Mouse (Mus musculus) left cerebral cortex, postnatal 4 days (tissue): ENCODE measurements at regions not wholly inside any gene's neighbourhood (a gene's known extent, or its start where the extent isn't known, plus 50 kb on each side); places are given as distances from the start of the nearest gene placed in this dataset.

Experiments
- DNase-seq: peaks from one replicate; pipeline ENCODE4 v3.0.0-alpha.2; 2022
- intact Hi-C: fragments of 180-260 bp; cut with DNase I; formaldehyde crosslinking; loops from one replicate; pipeline ENCODE4 v1.15.1; 2025

DNA sequence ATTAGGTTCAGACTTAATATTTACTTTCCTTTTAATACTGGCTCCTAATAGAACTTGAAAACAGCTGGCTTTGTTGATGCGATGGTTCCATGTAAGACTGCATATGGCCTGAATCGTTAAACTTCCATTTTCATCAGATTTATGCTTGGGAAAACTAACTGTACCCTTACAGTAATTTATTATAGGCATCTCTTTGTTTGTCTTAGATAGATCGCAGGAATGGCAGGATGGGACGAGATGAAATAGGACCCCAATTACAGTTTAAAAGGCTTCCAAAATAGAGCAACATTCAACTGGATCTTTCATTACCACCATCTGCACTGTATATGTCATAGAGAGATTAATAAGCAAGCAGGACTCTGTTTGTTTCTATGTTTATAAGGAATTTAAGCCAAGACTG lies 335.3 kb downstream of the Fat4 start:
- no peak for DNase-seq
- intact Hi-C loops, result loop anchor here (10.0 kb wide), 1 partner anchor 337 kb away; the partner anchor contains the start of gene Fat4

DNA sequence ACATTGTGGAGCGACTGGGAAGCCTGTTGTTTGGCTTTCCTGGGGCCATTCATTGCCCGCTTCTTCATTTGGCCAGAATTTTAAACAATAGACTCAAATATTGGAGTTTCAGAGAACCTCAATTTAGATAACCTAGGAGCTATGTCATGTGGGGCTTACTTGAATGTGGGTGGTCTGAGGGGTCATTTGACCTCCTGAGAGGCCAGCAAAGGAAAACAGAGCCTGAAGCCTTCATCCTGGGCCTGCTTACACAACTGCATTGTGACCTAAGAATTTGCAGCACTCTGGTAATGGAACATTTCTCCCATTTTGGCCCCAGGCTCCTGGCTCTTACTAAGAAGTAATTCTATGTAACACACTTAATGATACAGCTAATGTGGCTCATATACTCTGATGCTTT lies 348.2 kb downstream of the Fat4 start:
- no peak for DNase-seq
- intact Hi-C loops, result no loop called here

DNA sequence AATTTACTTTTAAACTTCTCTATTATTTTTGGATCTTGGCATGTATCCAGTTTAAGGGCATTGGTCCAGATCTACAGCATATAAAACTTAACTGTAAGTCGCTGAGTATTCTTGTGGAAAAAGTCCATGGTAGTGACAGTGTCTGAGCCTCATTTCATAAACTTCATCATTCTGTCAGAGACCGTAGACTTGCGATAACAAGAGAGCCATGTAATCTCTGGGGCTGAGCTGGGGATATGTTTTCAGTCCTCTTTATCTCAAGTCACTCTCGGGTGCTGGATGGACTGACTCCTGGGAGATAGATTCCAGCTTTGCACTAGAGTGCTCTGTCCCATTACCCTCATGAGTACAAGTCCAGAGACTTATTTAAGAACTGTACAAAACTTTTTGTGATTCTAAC lies 362.0 kb downstream of the Fat4 start:
- DNase-seq, result no peak
- intact Hi-C loops, result no loop called here

DNA sequence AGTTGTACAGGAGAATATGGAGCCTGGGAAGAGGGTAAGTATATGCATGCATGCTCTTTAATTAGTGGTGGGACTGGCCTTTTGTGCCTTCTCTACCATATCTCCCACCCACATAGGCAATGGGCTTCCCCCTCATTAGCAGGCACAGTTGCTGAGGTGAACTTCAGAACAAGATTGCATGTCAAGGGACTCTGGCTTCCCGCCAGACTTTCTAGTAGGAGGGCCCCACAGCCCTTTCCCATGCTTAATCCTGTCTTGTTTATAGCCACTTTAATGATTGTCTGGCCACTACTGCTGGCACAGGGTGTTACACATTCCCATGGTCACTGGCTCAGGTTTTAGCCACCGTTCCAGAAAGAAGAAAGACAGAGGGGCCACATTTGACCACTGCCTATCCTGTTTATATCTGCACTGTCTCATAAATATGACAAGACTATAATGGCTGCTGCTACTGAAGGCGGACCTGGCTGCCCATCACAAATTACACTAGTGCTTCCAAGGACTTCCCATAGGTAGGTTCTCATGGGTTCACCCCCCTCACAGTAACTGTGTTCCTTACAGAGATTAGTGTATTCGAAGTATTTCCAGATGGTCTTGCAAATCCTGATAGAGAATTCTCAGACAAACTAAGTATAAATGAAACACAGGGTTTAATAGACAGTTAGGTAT lies 362.6 kb downstream of the Fat4 start:
- intact Hi-C loops, result no loop called here
- DNase-seq, result peak; percentile 7

DNA sequence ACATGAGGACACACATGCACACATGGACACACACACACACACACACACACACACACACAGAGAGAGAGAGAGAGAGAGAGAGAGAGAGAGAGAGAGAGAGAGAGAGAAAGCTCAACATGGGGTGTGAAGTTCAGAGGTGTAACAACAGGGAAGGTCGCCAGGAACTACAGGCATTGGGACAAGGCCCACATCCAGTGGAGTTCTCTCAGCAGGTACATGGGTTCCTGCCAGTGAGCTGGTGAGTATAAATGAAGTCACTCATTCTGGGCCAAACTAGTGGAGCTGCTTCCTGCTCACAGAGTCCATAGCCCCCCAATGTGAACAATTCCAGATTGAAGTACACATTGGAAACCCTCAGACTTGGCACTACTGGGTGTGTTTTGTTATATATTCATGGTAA lies 366.3 kb downstream of the Fat4 start:
- DNase-seq, result peak; percentile 58
- intact Hi-C loops, result no loop called here

DNA sequence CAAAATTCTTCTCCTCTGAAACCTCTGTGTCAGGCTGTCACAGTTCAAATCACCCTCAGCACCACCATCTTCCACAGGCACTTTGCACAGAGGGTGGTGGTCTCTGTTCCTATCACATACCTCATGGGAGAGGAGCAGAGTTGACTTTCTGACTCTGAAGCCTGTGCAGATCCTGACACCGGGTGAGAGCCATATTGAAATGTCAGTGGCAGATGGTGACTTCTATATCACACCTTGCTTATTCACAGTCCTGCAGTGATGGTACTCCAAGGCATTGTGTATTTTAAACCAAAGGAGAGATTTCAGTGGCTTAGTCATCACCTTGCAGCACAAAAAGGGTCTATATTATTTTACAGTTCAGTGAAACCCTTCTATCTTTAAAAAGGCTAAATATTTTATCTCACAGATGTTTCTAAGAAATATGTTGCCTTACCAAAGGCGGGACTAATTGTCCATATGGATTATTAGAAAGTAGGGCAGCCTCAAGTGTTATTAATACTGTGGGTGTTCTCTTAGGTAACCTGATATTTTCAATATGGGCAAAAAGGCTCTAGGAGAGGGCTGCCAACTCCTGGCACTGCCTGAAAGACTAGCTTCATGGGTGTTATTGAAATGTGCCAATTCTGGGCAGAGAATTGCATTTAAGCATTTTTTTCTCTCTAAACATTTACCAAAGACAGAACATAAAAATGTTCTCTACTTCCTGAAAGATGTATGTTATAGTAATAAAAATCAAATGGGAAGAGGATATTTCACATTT lies 378.1 kb downstream of the Fat4 start:
- intact Hi-C loops, result no loop called here
- DNase-seq, result peak; percentile 16

DNA sequence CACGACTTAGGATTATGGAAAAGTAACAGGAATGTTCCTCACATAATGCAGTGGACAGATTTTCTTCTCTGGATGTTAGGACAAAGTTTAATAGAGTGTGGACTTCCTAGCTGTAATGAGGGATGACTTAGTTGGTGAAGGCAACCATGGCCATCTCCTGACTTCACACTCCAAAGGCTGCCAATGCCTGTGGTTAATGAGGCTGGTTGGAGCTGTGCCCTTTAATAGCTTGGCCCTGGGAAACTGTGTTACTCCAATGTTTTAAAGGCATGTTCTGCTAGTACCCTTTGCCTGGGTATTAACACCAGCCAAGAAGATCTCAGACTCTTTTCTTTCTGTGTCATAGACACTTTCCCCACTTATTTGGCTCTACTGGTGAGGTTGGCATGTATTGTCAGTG lies 378.9 kb downstream of the Fat4 start:
- intact Hi-C loops, result no loop called here
- peak; percentile 9 for DNase-seq

DNA sequence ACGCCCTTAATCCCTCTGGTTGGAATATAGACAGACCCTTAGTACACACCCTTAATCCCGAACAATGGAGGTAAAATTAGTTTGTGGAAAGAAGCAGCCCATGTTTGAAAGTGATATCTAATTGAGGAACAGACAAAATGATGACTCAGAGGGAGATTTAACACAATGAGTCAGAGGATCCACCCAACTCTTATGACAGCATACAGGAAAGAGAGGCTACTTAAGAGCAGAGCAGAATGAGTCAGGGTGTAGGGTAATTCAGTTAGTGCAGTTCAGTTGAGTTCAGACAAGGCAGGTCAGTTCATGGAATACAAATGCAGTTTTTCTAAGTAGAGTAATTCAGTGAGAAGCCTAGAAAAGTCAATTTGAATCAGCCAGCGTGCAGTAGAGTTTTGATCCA lies 382.6 kb downstream of the Fat4 start:
- intact Hi-C loops, result no loop called here
- no peak for DNase-seq

DNA sequence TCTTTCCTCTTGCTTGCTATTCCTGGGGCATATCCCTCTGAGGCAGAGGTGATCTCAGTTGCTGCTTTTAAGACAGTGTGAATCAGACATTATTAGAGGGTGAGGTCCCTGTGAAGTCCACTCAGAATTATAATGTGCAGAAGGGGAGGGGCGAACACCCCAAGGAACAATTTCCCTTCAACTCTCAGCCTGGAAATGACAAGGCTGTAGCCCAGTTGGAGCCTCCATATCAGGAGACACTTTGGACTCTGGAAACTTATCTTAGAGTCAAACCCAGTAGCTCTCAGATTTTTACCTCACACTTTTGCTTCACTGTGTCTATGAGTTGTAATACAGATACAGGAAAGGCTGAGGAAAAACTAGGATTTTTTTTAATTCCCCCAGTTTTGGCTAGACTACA lies 385.9 kb downstream of the Fat4 start:
- intact Hi-C loops, result no loop called here
- DNase-seq, result no peak

DNA sequence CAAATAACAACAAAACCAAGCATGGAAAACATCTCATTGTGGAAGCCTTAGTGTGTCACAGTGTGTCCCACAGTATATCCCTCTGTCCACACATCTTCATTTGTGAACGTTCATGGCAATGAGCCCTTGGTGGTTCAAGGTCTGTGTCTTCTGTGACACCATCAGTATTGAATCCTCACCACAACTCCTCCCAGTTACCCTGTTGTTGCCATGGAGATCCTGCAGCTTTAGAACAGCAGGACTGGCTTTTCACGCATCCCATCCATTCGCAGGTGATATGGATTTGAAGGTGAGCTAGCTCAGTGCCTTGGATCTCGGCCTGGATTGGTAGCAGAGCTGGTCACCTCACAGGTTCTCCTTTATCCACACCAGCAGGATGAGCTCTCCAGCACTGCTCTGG lies 390.2 kb downstream of the Fat4 start:
- intact Hi-C loops, result no loop called here
- no peak for DNase-seq

DNA sequence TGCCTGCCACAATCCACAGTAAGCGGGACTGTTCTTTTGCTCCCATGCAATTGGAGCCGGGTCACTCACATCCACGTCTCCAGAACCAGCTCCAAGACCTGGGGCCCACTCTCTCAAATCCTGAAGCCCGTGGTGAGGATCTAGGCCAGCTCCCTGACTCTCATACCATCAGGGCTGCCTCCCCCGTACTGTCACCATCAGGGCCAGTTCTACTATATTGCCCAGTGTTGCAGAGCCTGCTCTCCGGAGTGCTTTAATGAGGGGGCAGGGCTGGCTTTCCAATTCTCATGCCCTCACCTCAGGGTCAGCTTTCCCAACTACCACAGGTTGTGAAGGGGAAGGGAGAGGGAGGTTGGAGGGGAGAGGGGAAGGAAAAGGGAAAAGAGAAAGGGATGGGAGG lies 390.6 kb downstream of the Fat4 start:
- no peak for DNase-seq
- intact Hi-C loops, result no loop called here

DNA sequence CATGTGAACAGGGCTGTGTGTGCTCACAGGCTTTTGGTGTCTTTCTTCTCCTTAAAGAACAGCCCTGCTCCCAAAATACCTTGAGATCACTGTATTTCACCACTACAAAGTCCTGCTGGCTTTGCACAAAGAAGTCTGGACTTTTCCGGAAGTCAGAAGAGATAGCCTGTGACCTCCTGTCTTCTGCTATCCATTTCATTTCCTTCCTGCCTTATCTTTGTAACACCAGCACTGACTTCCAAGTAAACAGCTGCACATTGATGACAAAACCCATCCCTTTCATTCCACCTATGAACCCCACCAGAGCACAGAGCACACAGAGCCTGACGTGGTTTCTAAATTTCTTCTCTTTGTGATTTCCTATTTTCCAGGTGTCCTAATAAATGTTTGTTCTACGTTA lies 408.5 kb downstream of the Fat4 start:
- intact Hi-C loops, result no loop called here
- no peak for DNase-seq

DNA sequence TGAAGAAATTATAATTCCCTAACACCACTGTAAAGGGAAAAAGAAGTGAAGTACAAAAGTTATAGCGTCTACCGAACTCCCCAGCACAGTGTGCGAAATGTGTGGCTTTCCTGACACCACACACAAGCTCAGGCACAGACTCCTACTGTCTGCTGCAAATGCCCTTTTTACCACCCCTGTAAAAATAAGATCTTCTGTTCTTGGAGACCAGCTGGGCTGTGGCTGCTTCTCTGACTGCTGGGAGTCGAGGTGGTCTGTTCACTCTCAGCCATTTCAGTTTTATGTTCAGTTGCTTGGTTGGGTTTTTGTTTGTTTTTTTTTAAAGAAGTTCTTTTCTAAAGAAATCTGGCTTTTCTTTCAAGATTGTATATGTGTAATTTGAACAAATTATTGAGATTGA lies 409.5 kb downstream of the Fat4 start:
- intact Hi-C loops, result no loop called here
- DNase-seq, result no peak

DNA sequence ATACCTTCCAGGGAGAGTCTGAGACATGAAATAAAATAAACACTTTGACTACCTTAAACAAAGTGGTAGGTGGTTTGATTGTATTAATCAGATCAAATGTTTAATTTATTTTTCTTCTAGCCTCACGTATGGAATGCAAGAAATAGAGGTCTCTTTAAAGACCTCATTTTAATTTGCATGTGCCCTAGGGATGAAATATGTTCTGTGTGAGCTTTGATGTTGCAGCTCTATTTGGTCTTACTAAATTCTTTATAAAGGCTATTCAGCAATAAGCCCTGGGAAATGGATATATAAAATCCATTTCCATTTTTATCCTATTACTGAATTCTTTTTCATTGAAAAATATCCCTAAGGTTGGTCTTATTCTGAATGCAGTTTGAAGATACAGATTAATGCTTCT lies 422.7 kb downstream of the Fat4 start:
- no peak for DNase-seq
- intact Hi-C loops, result no loop called here

DNA sequence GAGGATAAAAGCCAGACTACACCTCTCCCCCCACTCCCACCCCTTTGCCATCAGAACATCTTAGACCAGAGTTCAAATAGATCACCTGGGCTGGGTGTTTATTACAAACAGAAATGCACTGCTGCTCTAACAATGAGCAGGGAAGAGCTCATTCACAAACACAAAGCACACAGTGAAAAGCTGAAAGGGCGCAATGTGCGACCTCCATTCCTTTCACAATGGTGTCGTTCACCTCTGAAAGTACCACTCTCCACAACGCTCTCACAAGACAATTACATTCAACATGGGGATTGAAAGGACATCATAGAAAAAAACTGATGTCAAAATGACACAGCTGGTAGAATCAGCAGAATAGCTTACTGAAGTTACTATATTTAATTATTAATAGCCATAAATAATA lies 426.8 kb downstream of the Fat4 start:
- intact Hi-C loops, result no loop called here
- no peak for DNase-seq

DNA sequence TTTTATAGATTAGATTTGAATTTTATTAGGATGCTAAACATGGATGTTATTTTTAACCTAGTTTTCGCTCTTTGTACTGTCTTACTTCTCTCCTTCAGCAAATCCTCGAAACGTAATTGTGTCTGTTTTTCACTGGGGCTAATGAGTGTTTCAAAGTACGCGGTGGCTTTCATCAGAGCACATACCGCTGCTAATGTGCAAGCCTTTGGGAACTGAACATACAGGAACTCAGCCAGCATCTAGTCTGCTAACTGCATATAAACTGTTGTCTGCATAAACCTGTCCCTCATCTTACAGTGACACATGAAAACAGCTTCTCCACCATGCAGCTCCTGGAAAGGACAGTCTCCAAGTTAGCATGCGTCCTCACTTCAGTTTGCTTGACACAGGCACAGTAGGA lies 434.1 kb downstream of the Fat4 start:
- intact Hi-C loops, result no loop called here
- DNase-seq, result no peak

DNA sequence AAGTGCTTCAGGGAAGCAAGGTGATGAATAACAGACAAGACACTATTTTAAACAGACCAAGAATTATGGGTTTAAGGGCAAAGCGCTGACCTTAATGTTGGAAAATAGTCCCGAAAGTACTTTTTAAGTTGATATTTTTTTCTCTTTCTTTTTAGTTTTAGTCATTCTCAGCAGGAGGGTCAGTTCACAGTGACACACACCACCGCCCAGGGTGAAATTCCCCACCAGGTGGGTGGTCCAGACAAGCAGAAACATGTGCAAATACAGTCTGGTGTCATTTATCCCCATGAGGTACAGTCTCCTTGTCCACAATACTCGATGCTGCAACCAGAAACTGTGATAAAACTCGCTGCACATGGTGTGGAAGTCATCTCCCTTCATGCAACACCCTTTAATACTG lies 435.5 kb downstream of the Fat4 start:
- DNase-seq, result no peak
- intact Hi-C loops, result no loop called here

DNA sequence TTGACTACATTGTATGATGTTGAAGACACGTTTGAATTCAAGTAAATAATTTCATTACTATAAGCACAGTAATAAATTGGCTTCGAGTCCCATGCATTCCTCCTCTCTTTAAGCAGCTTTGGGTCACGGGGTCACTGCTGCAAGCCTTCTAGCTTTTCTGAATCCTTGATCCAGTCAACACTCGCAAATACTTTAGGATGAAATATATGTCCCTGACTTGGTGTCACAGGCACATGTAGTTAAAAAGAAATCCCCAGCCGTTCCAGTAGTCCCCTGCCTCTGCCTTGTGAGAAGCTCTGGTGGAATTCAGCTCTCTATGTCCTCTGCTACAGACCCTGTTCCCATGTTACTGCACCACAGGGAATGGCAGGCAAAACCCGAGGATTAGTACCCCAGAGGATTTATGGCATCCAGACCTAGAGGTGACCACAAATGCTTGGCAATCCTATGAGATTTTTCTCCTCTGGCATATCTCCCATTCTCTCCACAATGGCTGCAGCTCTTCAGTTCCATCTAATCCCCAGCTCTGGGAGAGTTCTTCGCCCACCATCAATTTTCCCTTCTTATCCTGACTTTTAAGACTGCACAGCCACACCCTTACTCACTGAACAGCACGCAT lies 449.0 kb downstream of the Fat4 start:
- intact Hi-C loops, result no loop called here
- no peak for DNase-seq

DNA sequence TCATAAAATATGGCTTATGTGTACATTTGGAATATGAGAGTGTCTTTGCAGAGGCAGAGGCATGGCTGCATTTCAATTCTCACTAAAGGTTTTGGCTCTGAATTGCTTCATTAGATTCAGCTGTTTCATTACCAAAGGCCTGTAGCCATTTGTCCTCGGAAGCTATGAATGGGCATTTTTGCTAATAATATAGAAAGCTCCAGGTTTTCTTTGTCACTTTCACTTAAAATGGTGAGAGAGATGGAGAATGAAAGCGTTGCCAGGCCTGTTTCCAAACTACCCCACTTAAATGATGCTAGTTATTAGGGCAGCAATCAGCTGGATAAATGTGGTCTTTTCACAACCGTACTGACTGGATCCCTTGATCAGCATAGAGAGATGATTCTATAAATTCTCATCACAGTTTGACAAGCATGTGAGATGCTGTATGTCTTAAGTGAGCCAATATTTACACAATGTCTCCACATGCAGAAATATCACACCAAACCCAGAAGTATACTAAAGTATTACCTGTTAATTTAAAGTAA lies 454.5 kb downstream of the Fat4 start:
- intact Hi-C loops, result no loop called here
- DNase-seq, result no peak

DNA sequence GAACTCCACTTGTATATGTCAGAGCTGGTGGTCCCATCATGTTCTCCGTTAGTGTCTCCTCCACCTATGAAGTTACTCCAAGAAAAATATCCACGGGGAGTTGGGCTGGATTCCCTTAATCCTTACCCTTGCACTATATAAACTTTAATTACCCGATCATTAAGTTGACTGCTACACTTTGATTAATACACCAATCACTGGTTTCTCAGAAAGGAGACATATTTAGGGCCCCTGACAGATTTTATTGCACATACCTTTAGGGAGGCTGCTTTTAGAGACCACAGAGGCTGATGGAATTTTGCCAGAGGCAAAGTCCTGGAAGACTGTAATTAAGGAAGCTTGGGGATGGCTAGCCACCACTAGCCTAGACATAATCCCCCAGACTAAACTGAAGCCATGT lies 457.3 kb downstream of the Fat4 start:
- no peak for DNase-seq
- intact Hi-C loops, result no loop called here

DNA sequence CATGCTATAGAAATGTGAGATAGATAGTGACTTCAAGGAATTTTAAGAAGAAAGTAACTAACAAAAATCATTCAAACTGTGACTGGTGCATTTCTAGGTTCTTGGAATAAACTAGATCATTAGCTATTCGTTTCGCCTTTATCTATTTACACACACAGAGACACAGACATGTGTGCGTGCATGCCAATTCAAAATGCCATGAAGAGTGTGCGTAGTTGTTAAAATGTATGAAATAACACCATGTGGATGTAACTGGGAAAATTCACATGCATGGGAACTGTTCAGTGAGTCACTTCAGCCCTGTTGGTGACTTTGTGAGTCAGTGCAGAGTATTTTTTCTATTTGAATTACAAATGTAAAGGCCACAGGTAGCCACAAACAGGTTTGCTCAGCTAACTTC lies 460.8 kb downstream of the Fat4 start:
- intact Hi-C loops, result no loop called here
- DNase-seq, result no peak

DNA sequence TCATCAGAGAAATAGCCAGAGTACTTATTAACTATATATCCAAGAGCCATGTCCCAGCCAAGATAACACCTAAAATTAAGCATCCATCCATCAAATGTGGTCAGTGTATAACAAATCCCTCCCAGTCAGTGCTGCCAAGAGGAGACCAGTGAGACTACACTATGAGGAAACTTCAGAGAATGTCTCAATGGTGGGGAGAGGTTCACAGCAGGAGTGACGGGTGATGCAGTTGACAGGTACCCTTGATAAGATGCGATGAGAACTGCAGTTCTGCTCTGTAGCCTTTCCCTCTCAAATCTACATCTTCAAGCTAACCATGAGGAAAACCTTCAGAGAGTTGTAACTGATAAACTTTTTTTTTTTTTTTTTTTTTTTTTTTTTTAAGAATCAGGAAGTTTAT lies 470.3 kb downstream of the Fat4 start:
- DNase-seq, result no peak
- intact Hi-C loops, result no loop called here
